Mouse (Mus musculus) stomach, embryonic 15.5 days (tissue): ENCODE data around the gene Olfr78. TPM values are rescaled to one million over a fixed set of nuclear protein-coding genes. Genes with fewer than 3 reads are reported as not detected.

Experiments
- polyA plus RNA-seq: library from polyadenylated mRNA; unstranded; fragments of >200 nt; fragmentation: Nextera tagmentation; extraction: Ambion mirVana; gene quantifications from 2 replicates; pipeline ENCODE4 v1.2.1, GENCODE M21; 2015

Olfr78 gene
- polyA plus RNA-seq, 1 experiment from 2014 or later: 0.44 TPM

Other genes starting within 250 kb of the Olfr78 start
- gene Olfr547, start 224.7 kb downstream of the Olfr78 start, polyA plus RNA-seq: not detected in 2 replicates
- gene Olfr548-ps1, start 218.6 kb downstream of the Olfr78 start, polyA plus RNA-seq: not detected in 2 replicates
- not detected in 2 replicates for gene Olfr549, start 209.6 kb downstream of the Olfr78 start, polyA plus RNA-seq
- 0.49 and 1.1 TPM in 2 replicates for gene Trim21, start 194.0 kb downstream of the Olfr78 start, polyA plus RNA-seq
- gene Olfr550, start 188.0 kb downstream of the Olfr78 start, polyA plus RNA-seq: not detected in 2 replicates
- not detected in 2 replicates for gene Olfr551, start 167.6 kb downstream of the Olfr78 start, polyA plus RNA-seq
- not detected in 2 replicates for gene Olfr552, start 161.7 kb downstream of the Olfr78 start, polyA plus RNA-seq
- not detected in 2 replicates for gene Olfr553, start 141.3 kb downstream of the Olfr78 start, polyA plus RNA-seq
- gene Olfr554, start 121.0 kb downstream of the Olfr78 start, polyA plus RNA-seq: not detected in 2 replicates
- gene Olfr555, start 100.6 kb downstream of the Olfr78 start, polyA plus RNA-seq: not detected in 2 replicates
- not detected in 2 replicates for gene Olfr556, start 94.6 kb downstream of the Olfr78 start, polyA plus RNA-seq
- 12.8 and 13.6 TPM in 2 replicates for gene Trim68, start 72.1 kb downstream of the Olfr78 start, polyA plus RNA-seq
- gene Olfr557, start 63.6 kb downstream of the Olfr78 start, polyA plus RNA-seq: not detected in 2 replicates
- gene Olfr558, start 57.3 kb downstream of the Olfr78 start, polyA plus RNA-seq: 0.18 and 0.30 TPM in 2 replicates
- not detected in 2 replicates for gene Olfr33, start 40.4 kb downstream of the Olfr78 start, polyA plus RNA-seq
- not detected in 2 replicates for gene Olfr559, start 32.0 kb downstream of the Olfr78 start, polyA plus RNA-seq
- gene Olfr560, start 105 bp downstream of the Olfr78 start, polyA plus RNA-seq: not detected in 2 replicates
- gene Olfr561, start 11.8 kb upstream of the Olfr78 start, polyA plus RNA-seq: not detected in 2 replicates
- gene Olfr564, start 44.0 kb upstream of the Olfr78 start, polyA plus RNA-seq: not detected in 2 replicates
- not detected in 2 replicates for gene Olfr566, start 99.3 kb upstream of the Olfr78 start, polyA plus RNA-seq
- gene Olfr568, start 117.7 kb upstream of the Olfr78 start, polyA plus RNA-seq: not detected in 2 replicates
- gene Olfr569, start 131.4 kb upstream of the Olfr78 start, polyA plus RNA-seq: not detected in 2 replicates
- gene Olfr570, start 135.1 kb upstream of the Olfr78 start, polyA plus RNA-seq: not detected in 2 replicates
- gene Olfr571, start 158.1 kb upstream of the Olfr78 start, polyA plus RNA-seq: not detected in 2 replicates
- gene Olfr572, start 164.9 kb upstream of the Olfr78 start, polyA plus RNA-seq: not detected in 2 replicates
- gene Olfr573-ps1, start 183.1 kb upstream of the Olfr78 start, polyA plus RNA-seq: not detected in 2 replicates
- gene Olfr574, start 189.0 kb upstream of the Olfr78 start, polyA plus RNA-seq: not detected in 2 replicates
- gene Olfr575, start 199.3 kb upstream of the Olfr78 start, polyA plus RNA-seq: not detected in 2 replicates
- gene Olfr576, start 203.2 kb upstream of the Olfr78 start, polyA plus RNA-seq: not detected in 2 replicates
- gene Olfr577, start 216.5 kb upstream of the Olfr78 start, polyA plus RNA-seq: not detected in 2 replicates
- not detected in 2 replicates for gene Olfr578, start 229.9 kb upstream of the Olfr78 start, polyA plus RNA-seq